Mouse (Mus musculus): Measurements from ENCODE around the gene Ano9. TPM values are rescaled to one million over a fixed set of nuclear protein-coding genes. Genes with fewer than 3 reads are reported as not detected.
A peak's percentile ranks its signal among the peaks of the same experiment; 100 is the strongest.

The Ano9 gene
- 2.5 TPM in 1 of 2 replicates, not detected in the other for polyA plus RNA-seq (2011; ENCODE audit: insufficient read depth, insufficient read length, low replicate concordance, missing spikeins)

DNA sequence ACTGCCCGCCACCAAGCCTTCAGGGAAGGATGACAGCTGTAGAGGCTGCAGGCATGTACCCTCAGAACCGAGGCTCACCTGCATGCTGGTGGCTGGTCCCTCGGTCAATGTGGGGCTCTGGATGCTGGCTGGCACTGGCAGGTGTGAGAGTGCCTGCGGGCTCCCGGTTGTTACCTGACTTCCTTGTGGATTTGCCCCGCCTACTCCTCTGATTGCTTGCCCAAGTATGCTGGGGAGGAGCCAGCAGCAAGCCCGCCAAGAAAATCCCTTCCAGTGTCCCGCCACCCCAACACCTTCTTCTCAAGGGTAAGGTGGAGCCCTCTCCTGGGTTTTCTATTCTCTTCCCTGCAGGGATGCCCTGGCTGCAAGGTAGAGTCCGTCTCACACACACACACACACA is at the start of gene Ano9:
Gene Ano9 (minus strand): TSS at position 171 of the 400 bp plus-strand sequence.
- Histone ChIP-seq H3K4me1 (ENCODE audit: control insufficient read depth, insufficient read depth, low read length) (peaks cover 2% of the 10 kb centered on the region), H3K27ac (ENCODE audit: control insufficient read depth, insufficient read depth, low read depth, low read length, poor library complexity) (no peak within 1 kb of the TSS), H3K4me3 (replicated peaks; ENCODE audit: control insufficient read depth, low read depth, low read length) (no peak within 1 kb of the TSS)
- TF ChIP-seq POLR2A (IDR thresholded peaks at IDR 0.05; ENCODE audit: borderline replicate concordance, control insufficient read depth, low read depth, low read length) (no peak), CTCF (IDR thresholded peaks at IDR 0.05; ENCODE audit: control insufficient read depth, insufficient read depth, low read length) (no peak)
- WGBS = 73% methylated on average over 9 of the region's 9 CpGs

DNA sequence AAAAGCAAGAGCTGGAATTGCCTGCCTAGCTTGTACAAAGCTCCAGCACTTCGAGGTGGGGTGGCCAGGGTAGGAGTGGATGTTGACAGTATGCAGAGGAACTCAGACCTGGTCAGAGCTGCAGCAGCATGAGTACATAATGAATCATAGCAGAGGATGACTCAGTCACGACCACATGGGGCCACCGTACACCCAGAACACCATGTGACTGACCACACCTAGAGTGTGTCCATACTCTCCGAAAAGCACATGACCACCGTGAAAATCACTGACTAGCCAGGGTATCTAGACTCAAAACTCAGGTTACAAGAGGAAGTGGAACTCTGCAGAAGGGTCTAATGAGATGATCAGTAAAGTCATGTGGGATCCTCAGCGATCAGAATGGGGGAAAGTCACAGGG is 47.2 kb upstream of the Ano9 start:
- WGBS = 70% methylated on average over 6 of the region's 6 CpGs
- TF ChIP-seq CTCF (IDR thresholded peaks at IDR 0.05; ENCODE audit: control insufficient read depth, insufficient read depth, low read length) = no peak
- no peak for TF ChIP-seq POLR2A (IDR thresholded peaks at IDR 0.05; ENCODE audit: borderline replicate concordance, control insufficient read depth, low read depth, low read length)
- Histone ChIP-seq H3K4me3 (replicated peaks; ENCODE audit: control insufficient read depth, low read depth, low read length) (no peak overlapping the region), H3K4me1 (ENCODE audit: control insufficient read depth, insufficient read depth, low read length) (peaks cover 3% of the 10 kb centered on the region; the same call in 1 of the 2 replicates), H3K27ac (ENCODE audit: control insufficient read depth, insufficient read depth, low read depth, low read length, poor library complexity) (no peak overlapping the region)

DNA sequence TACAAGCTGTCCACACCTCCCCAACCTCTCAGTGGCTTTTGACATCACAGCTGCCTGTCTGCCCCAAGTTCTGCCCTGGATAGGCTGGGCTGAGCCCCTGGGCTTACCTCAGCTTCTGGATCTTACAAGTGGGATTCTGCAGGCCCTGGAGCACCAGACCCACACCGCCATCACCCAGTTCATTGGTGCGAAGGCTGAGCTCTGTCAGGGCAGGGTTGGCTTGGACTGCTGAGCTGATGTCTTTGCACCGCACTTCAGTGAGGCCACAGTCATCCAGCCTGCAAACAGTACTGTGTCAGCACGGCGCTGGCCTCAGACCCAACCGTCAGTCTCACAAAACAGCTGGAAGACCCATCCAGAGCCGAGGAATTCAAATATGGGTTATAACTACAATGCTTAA is 46.8 kb upstream of the Ano9 start:
- TF ChIP-seq POLR2A (IDR thresholded peaks at IDR 0.05; ENCODE audit: borderline replicate concordance, control insufficient read depth, low read depth, low read length) = no peak
- no peak for TF ChIP-seq CTCF (IDR thresholded peaks at IDR 0.05; ENCODE audit: control insufficient read depth, insufficient read depth, low read length)
- Histone ChIP-seq H3K4me3 (replicated peaks; ENCODE audit: control insufficient read depth, low read depth, low read length) (no peak overlapping the region), H3K27ac (ENCODE audit: control insufficient read depth, insufficient read depth, low read depth, low read length, poor library complexity) (no peak overlapping the region), H3K4me1 (ENCODE audit: control insufficient read depth, insufficient read depth, low read length) (peaks cover 3% of the 10 kb centered on the region; the same call in 1 of the 2 replicates)
- 95% methylated on average over 7 of the region's 7 CpGs for WGBS

DNA sequence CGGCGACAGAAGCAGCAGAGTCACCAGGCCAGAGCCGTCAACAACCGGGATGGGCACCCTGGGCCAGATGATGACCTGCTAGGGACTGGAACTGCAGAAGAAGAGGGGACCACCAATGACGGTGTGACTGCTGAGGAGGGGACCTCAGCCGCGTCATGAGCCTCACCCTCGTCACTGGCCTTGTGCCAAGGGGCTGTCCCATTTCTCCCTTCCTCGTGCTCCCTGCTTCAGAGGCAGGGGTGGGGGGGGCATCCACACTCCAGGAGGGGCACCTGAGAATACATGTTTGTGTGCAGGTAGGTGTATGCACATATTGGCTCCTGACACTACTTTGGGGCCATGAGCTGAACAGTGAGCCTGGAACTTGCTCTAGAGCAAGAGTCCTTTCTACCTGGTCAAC is 37.8 kb upstream of the Ano9 start:
- no peak for TF ChIP-seq POLR2A (IDR thresholded peaks at IDR 0.05; ENCODE audit: borderline replicate concordance, control insufficient read depth, low read depth, low read length)
- TF ChIP-seq CTCF (IDR thresholded peaks at IDR 0.05; ENCODE audit: control insufficient read depth, insufficient read depth, low read length) = no peak
- WGBS = 86% methylated on average over 9 of the region's 9 CpGs
- no peak overlapping the region for H3K4me3 ChIP-seq (replicated peaks; ENCODE audit: control insufficient read depth, low read depth, low read length)
- H3K4me1 ChIP-seq (ENCODE audit: control insufficient read depth, insufficient read depth, low read length) = no peaks in the 10 kb centered on the region
- H3K27ac ChIP-seq (ENCODE audit: control insufficient read depth, insufficient read depth, low read depth, low read length, poor library complexity) = no peak overlapping the region

DNA sequence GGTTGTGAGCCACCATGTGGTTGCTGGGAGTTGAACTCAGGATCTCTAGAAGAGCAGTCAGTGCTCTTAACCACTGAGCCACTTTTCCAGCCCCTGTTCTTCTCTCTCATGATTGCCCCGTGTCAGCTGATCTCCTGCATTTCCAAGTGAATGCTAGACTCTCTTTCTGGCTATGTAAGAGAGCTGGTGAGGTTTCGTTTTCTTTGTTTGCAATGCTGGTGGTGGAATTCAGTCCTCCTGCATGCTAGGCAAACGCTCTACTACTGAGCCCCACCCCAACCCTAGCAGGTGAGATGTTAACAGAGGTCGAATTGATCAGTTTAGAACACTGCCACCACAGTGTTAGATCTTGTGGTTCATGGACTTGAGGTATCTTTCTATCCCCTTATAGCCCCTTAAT is 31.0 kb upstream of the Ano9 start:
- TF ChIP-seq CTCF (IDR thresholded peaks at IDR 0.05; ENCODE audit: control insufficient read depth, insufficient read depth, low read length) = no peak
- no peak for TF ChIP-seq POLR2A (IDR thresholded peaks at IDR 0.05; ENCODE audit: borderline replicate concordance, control insufficient read depth, low read depth, low read length)
- WGBS = 84% methylated on average over 4 of the region's 4 CpGs
- no peaks in the 10 kb centered on the region; the same call in 1 of the 2 replicates for H3K4me1 ChIP-seq (ENCODE audit: control insufficient read depth, insufficient read depth, low read length)
- H3K27ac ChIP-seq (ENCODE audit: control insufficient read depth, insufficient read depth, low read depth, low read length, poor library complexity) = no peak overlapping the region
- no peak overlapping the region for H3K4me3 ChIP-seq (replicated peaks; ENCODE audit: control insufficient read depth, low read depth, low read length)

DNA sequence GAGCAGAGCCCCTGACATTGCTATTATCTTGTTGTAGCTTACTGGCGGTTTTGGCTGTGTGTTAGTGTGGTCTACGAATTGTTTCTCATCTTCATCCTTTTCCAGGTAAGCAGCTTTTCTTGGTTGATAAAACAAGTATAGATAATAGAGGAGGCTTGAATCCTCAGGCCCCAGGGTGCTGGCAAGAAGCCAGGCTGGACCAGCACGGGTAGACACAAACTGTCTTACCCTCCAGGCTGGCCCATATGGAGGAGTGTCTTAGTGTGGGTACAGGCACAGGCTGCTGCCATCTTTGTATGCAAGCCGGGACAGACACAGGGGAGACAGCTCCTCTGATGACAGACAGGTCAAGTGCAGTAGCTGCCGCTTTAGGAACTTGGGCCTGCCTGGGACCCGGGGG is 29.4 kb upstream of the Ano9 start:
- Histone ChIP-seq H3K27ac (ENCODE audit: control insufficient read depth, insufficient read depth, low read depth, low read length, poor library complexity) (no peak overlapping the region), H3K4me1 (ENCODE audit: control insufficient read depth, insufficient read depth, low read length) (no peaks in the 10 kb centered on the region; the same call in 1 of the 2 replicates), H3K4me3 (replicated peaks; ENCODE audit: control insufficient read depth, low read depth, low read length) (no peak overlapping the region)
- no peak for TF ChIP-seq CTCF (IDR thresholded peaks at IDR 0.05; ENCODE audit: control insufficient read depth, insufficient read depth, low read length)
- TF ChIP-seq POLR2A (IDR thresholded peaks at IDR 0.05; ENCODE audit: borderline replicate concordance, control insufficient read depth, low read depth, low read length) = no peak
- 72% methylated on average over 6 of the region's 6 CpGs for WGBS

DNA sequence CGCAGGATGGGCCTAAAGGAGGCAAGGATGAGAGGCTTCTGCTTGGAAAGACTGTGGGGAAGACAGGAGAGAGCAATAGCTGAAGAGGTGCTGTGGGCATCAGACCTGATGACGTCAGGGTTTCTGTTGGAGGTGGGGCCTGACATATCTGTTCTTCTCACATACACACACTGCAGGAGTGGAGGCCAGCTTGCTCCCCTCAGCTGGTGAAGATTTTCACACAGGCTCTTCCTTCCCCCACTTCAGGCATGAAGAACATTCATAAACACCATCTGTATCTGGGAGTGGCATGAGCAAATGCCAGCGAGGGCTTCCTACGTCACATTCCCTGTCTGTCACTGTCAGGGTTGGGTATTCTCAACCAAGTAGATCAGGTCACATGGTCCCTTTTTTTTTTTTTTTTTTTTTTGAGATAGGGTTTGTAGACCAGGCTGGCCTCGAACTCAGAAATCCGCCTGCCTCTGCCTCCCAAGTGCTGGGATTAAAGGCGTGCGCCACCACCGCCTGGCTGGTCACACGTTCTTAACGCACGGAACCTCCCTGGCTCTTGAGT is 28.5 kb upstream of the Ano9 start:
- TF ChIP-seq POLR2A (IDR thresholded peaks at IDR 0.05; ENCODE audit: borderline replicate concordance, control insufficient read depth, low read depth, low read length) = no peak
- no peak for TF ChIP-seq CTCF (IDR thresholded peaks at IDR 0.05; ENCODE audit: control insufficient read depth, insufficient read depth, low read length)
- 83% methylated on average over 12 of the region's 12 CpGs for WGBS
- no peak overlapping the region for H3K4me3 ChIP-seq (replicated peaks; ENCODE audit: control insufficient read depth, low read depth, low read length)
- no peaks in the 10 kb centered on the region; the same call in 1 of the 2 replicates for H3K4me1 ChIP-seq (ENCODE audit: control insufficient read depth, insufficient read depth, low read length)
- 0 out of 2 replicates have a peak overlapping the region, but pooled peaks have one; percentile 2 for H3K27ac ChIP-seq (ENCODE audit: control insufficient read depth, insufficient read depth, low read depth, low read length, poor library complexity)

DNA sequence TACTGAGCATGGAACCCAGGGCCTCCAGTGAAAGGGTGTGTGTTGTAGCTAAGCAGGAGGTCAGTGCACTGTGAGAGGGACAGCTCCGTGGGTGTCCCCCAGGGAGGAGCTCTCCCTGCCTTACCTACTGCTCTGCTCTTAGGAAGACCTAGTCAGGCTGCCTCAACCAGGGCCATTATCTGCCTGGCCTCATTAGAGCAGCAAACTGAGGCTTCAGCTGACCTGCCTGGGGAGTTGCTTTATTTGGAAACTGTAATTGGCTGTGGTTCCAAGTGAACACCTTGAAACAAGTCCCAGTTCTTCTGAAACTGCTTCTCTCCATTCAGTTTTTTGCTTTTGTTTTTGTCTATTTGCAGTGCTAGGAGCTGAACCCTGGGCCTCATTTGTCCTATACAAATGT is 27.8 kb upstream of the Ano9 start:
- Histone ChIP-seq H3K27ac (ENCODE audit: control insufficient read depth, insufficient read depth, low read depth, low read length, poor library complexity) (no peak overlapping the region; the same call in 1 of the 2 replicates), H3K4me1 (ENCODE audit: control insufficient read depth, insufficient read depth, low read length) (no peaks in the 10 kb centered on the region; the same call in 1 of the 2 replicates), H3K4me3 (replicated peaks; ENCODE audit: control insufficient read depth, low read depth, low read length) (no peak overlapping the region)
- TF ChIP-seq CTCF (IDR thresholded peaks at IDR 0.05; ENCODE audit: control insufficient read depth, insufficient read depth, low read length) = no peak
- no peak for TF ChIP-seq POLR2A (IDR thresholded peaks at IDR 0.05; ENCODE audit: borderline replicate concordance, control insufficient read depth, low read depth, low read length)
- 71% methylated on average over 1 of the region's 1 CpGs for WGBS

Measured in bone marrow, adult 2 months (tissue).